Mouse (Mus musculus) left cerebral cortex, postnatal 36 days (tissue): ENCODE measurements around the gene Nagk. TPM values are rescaled to one million over a fixed set of nuclear protein-coding genes. Genes with fewer than 3 reads are reported as not detected.
"Not testable (repeated sequence)": the region's sequence is repeated elsewhere in the genome, so short reads cannot be mapped to it uniquely, and the experiment has no call there.

ENCODE experiments used
- DNase-seq, 2 experiments: peaks; one replicate each; pipeline ENCODE4 v3.0.0; 2021 to 2022; ENCODE audit warnings: low spot score in 2 of 2, mixed read lengths in 1 of 2
- intact Hi-C: fragments of 180-260 bp; cut with DNase I; formaldehyde crosslinking; loops from one replicate; pipeline ENCODE4 v1.15.1; 2025
- total RNA-seq, 2 experiments: library from RNA; stranded (reverse); gene quantifications; 2 replicates each; pipeline ENCODE4 v1.2.3; 2021

The Nagk gene
- total RNA-seq, 2 experiments from 2014 or later: 48.4 to 50.1 TPM

DNA sequence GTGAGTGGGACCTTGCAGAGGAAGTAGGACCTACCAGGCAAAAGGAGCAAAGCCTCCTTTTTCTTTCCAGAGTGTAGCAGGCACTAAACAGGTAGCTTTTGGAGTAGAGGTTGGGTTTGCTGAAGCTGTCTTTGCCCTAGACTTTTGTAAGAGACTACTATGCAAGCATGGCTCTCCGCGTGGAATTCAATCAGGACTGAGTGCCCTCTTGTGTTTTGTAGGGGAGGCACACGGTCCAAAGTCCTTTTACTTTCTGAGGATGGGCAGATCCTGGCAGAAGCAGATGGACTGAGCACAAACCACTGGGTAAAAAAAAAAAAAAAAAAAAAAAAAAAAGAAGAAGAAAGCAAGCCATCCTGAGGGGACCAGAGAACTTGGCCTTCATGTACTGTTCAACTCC lies 1.9 kb downstream of the Nagk start:
- intact Hi-C loops: no loop called here
- no peak for DNase-seq

DNA sequence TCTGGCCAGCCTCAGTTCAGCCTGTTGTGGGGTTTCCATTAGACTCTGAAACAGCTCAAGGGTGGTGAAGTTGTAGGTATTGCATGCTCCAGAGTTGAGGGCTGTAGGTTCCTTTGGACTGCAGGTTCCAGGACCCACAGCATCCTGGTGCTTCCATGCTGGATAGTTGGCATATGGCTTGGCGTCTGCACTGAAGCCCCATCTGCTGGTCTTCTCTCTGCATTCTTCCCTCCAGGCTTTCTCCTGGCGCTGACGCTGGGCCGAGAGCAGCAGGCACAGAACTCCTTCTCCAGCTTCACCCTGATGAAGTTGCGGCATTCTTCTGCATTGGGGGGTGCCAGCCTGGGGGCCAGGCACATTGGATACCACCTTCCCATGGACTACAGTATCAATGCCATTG lies 7.3 kb downstream of the Nagk start:
- DNase-seq: peak in 1 of 2 experiments; percentile 29
- intact Hi-C loops: no loop called here

DNA sequence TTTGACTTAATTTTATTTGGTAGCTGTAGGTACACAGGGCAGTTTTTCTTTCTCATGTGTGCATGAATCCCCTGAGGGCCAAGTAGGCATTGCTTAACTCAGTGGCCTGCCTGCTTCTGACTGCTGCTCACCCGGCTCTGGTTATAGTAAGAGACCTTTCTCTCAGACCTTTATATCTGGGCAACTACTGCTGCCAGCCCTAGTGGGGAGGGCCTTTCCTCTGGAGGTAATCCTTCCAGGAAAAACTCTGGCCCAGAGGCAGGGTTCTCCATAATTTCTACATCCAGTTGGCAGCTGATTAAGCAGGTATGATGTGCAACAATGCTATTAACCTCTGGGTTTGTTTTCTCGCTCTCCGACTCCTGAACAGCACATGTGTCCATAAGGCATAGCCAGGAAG lies 8.1 kb downstream of the Nagk start:
- DNase-seq: no peak
- intact Hi-C loops: no loop called here

DNA sequence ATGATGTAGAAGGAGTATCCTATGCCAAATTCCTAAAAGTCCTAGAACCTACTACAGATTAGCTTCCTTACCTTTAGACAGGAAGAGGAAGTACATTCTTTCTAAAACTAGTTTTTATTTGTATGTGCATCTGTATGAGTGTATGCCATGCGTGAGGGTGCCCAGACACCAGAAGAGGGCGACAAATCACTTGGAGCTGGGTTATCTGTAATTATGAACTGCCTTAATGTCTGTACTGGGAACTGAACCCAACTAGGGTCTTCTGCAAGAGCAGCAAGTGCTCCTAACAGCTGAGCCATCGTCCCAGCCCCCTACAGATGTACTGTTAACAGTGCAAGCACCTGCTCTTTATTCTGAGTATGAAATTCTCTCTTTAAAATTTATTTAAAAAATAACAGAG lies 21.0 kb downstream of the Nagk start:
- intact Hi-C loops: no loop called here
- DNase-seq: no peak

DNA sequence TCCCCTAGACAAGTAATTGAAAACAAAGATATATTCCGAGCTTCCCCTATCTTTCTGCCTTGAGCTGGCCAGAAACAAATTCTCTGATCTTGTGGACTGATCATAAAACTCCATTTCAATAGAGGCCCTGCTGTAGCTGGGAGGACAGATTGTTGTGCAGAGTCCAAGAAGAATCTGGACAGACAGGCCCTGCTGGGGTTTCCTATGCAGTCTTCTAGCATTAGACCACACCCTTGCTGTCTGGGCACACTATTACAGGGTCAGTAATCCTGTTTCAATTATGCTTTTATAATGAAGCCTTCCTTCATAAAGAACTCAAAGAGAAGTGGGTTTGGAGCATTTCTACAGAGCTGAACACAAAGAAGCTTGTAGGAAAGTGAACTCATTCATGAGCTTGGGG lies 24.2 kb downstream of the Nagk start:
- no peak for DNase-seq
- intact Hi-C loops: no loop called here

DNA sequence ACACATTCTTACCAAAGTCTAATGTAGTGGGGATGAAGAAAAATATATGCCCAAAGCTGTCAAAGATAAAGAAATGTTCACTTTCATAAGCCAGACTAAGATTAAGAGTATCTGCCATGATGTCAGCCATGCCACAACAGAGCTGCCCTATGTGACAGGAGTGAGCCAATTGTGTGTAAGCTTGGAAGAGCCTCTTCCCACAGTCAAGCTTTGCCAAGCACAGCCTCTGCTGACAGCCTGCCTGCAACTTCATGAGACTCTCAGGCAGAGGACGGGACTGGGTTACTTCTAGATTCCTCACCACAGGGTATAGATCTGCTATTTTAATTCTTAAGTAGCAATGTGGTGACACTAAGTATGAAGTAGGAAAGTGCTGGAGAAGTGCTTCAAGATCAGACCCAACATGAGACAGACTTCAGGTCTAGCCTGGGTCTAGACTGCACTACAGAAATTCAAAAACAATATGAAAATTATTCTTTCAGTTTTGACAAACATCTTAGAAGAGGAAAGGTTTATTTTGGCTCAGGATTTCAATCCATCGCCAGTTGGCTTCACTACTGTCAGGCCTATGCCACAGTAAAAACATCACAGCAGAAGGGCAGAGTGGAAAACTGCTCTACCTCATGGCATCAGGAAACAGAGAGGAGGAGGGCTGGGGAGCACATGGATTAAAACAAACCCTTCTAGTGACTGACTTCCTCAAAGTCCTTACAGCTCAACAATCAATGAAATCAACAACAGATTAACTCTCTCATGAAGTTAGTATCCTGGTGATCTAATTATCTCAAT lies 26.1 kb downstream of the Nagk start:
- intact Hi-C loops: no loop called here
- DNase-seq: no peak

DNA sequence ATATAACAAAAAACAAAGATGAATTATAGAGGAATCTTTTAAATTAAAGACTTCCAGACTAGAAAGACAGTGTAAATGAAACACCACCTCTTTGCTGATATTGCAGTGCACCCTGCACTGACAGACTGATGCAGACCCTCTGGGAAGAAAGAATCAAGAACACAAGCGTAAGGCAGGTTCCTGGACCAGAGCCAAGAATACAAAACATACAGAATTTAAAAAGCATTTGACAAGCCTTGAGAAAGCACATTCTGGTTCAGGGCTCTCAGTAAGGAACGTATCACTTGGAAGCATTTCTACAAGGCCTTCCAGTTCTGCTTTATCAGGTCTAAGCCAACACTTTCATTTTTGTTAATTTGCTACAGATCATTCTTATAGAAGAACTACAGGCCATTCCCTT lies 27.1 kb downstream of the Nagk start:
- DNase-seq: no peak
- intact Hi-C loops: no loop called here

DNA sequence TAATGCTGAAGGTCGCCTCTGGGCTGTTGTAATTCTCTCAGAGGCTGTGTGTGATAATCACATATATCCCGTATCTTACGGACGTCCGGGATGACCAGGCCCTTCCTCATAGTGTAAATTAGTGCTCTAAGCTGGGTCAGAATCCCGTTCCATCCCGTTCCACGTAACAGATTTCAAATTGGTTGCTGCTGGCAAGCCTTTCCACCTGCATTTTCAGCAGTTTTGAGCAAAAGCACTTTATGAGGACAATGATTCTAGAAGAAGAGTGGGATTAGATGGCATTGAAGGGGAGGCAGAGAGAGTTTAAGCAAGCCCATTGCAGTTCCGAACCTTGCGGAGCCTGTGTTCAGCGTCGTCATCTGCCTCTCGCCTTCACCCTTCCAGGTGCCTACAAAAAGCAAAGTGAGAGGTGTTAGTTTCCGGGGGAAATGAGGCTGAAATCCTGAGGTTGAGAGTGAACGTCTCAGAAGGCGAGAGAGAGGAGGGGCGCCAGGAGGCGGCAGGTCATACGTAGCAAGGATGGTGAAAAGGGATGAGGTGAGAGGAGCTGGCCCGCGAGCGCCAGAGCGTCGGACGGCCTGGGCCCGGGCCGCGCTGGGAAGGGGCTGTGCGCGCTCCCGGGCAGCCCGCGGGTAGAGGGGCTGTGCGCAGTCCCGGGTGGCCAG lies 36.3 kb downstream of the Nagk start:
- no peak for DNase-seq
- intact Hi-C loops: no loop called here

DNA sequence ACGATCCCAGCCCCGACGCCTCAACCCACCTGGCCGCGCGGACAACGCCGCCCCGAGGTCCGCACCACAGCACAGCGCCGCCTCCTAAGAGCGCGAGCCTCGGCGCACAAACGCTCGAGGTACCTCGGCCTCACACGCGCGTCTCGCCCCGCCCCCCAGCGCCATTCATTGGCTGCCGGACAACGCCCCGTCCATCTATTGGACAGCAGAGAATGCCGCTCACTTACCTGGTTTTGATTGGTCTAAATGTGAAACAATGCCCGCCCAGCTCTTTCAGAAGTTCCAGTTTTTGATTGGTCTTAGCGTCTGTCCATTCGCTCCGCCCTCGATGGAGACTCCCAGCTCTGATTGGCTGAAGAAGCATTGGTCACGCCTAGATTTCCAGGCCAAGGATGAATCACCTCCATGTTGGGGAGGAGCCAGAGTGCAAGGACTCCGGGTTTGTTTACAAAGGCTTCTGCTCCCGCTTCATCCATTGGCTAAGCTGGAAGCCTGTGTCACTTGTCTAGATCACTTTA lies 36.9 kb downstream of the Nagk start, which contains the start of gene Paip2b:
Gene Paip2b, minus strand, starts transcription at position 136 of the 518 bp plus-strand sequence.
- DNase-seq: peak; percentile 96 to 99
- intact Hi-C loops: no loop called here

DNA sequence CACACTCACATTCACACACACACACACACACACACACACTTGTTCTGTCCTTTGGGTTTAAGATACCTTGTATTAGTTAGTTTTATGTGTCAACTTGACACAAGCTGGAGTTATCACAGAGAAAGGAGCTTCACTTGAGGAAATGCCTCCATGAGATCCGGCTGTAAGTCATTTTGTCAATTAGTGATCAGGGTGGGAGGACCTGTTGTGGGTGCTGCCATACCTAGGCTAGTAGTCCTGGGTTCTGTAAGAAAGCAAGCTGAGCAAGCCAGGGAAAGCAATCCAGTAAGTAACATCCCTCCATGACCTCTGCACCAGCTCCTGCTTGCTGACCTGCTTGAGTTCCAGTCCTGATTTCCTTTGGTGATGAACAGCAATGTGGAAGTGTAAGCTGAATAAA lies 37.6 kb downstream of the Nagk start:
- DNase-seq, intact Hi-C loops: not testable (repeated sequence)

DNA sequence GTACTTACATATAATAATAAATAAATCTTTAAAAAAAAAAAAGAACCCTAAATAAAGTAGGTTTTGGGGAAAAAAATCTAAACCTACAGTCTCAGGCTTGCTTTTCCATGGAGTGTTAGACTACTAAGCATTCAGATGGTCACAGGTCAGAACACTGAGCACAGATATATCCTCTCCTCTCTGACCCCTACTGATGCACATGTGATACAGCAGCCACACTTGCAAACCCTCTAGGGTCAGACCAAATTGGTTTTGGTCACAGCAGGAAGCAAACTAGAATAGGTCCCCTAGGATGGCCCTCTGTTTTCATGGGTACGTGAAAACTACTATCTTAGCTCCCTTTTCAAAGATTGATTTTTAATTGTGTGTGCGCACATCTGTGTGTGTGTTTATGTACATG lies 42.0 kb downstream of the Nagk start:
- intact Hi-C loops: no loop called here
- no peak for DNase-seq

DNA sequence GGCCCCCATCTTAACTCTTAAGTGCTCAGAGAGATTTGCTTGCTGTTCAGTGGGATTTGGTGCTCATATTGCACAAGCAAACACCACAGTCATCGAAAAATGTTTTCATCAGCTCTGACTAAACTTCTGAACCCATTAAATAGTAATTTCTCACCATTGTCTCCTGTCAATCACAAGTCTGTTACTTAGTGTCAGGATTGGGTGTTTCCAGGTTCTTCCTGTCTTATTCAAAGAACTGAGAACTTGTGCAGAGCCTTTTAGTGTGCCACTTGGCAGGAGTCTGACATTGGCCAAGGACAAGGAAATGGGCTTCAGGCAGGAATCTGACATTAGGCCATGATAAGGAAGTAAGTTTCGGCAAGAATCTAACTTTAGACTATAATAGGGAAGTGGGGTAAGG lies 43.3 kb downstream of the Nagk start:
- intact Hi-C loops: no loop called here
- no peak for DNase-seq

DNA sequence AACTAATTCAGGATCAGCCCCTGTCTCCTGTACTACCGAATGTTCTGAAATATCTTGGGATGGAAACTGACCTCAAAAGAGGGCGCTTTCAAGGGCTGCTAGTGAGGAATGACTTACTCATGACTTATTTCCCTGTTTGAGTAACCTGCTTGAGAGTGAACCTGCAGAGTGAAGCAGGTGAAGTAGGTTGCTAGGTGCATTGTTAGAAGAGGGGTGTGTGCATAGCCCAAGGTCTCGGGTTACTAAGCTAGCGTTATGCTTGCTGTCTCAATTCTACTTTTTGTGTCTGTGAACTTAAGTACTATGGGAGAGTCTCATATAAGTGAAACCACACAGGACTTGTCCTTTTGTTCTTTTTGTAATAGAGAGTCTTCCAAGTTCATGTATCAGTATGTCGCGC lies 45.3 kb downstream of the Nagk start:
- no peak for DNase-seq
- intact Hi-C loops: no loop called here

DNA sequence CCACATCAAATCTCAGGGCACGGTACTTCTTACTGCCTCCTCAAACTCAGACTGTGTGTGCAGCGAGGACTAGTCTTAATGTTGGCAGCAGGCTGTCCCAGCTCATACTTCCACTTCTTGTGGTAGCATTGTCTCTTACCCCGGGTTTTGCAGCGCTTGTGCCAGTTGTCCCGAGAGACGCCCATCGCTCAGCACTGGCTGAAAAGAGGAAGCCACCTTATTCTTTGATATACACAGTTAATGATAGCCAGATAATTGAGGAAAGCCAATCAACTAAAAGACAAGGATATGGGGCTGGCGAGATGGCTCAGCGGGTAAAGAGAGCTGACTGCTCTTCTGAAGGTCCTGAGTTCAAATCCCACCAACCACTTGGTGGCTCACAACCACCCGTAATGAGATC lies 50.1 kb downstream of the Nagk start:
- intact Hi-C loops: no loop called here
- no peak for DNase-seq

DNA sequence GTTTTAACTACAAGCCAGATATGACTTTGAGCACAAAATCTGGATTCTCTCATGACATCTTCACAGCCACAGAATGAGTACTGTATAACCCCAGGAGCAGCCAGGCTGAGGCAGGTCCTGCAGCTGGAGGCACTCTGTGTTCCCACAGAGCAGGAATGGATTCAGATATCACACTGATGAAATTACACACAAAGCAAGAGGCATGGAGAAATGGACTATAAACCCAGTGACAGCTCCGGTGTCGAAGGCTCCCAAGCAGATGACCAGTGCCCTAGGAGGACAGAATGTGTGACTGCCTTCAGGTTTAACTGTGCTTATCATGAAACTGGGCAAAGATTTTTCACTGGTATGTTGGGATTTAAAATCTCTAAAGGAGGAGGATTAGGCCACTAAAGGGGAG lies 51.4 kb downstream of the Nagk start:
- intact Hi-C loops: no loop called here
- DNase-seq: no peak

DNA sequence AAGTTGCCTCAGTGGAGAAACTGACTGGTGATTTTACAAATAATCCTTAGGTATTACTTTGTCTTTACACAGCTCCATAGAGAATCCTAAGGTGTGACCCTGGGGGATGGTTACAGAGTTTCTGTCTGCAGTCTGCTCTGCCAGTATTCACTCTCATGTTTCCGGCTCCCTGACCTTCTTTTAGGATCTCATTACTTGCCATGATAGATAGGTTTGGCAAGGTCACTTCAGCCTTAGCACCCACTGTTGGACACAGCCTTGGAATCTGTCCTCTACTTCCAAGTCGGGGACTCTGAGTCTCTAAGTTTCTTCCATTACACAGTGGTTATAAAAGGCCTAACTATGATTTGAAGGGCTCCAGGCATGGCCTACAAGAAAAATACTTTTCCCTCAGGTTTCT lies 54.7 kb downstream of the Nagk start:
- intact Hi-C loops: no loop called here
- DNase-seq: no peak

Other genes with a start within 250 kb of the Nagk start
- gene Stambp, start 222.3 kb upstream of the Nagk start, total RNA-seq: 10 to 100 TPM; 30.9 to 35.3 TPM
- gene Clec4f, start 138.8 kb upstream of the Nagk start, total RNA-seq: not detected
- not detected for gene Cd207, start 117.1 kb upstream of the Nagk start, total RNA-seq
- not detected for gene Vax2, start 83.7 kb upstream of the Nagk start, total RNA-seq
- gene Atp6v1b1, start 52.0 kb upstream of the Nagk start, total RNA-seq: not detected
- gene Ankrd53, start 32.3 kb upstream of the Nagk start, total RNA-seq: not detected
- gene Tex261, start 19.2 kb upstream of the Nagk start, total RNA-seq: 10 to 100 TPM; 47.0 to 47.9 TPM
- 10 to 100 TPM; 55.0 to 56.6 TPM for gene Paip2b, start 36.8 kb downstream of the Nagk start, total RNA-seq
- gene Zfp638, start 72.1 kb downstream of the Nagk start, total RNA-seq: 100 to 1,000 TPM; 114 to 154 TPM
- 1 to 10 TPM; 5.3 TPM for gene Dysf, start 213.6 kb downstream of the Nagk start, total RNA-seq